Mouse (Mus musculus): ENCODE data around the gene Mapk8ip2.
"Not testable (repeated sequence)": the region's sequence is repeated elsewhere in the genome, so short reads cannot be mapped to it uniquely, and the experiment has no call there.

The Mapk8ip2 gene

DNA sequence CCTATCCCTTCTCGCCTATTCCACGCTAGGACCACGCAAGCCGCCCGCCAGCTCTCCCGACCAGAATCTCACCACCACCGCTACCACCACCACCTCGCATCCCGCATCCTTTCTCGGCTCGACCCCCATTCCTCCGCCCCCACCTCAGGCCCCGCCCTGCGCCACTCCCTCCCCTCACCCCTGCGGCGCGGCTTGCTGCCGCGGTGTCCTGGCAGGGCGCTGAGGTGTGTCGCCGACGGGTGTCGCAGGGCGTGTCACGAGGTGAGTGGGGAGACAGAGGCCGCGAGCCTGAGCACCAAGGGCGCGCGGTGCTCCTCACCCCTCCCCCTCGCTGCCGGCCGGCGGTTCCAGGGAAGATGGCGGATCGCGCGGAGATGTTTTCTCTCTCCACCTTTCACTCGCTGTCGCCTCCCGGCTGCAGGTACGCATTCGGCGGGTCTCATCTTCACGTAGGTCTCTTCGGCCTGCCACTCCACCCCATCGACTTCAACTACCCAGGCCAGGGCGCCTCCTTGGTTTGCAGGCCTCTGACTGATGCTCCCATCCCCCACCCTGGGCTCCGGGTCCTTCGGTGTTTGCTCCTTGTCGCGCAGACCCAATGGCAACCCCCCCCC, at the start of gene Mapk8ip2:
Mapk8ip2 (plus strand) TSS at position 49 of the 614 bp plus-strand sequence.
- no peak for DNase-seq (ENCODE audit: extremely low read depth, low read depth)

DNA sequence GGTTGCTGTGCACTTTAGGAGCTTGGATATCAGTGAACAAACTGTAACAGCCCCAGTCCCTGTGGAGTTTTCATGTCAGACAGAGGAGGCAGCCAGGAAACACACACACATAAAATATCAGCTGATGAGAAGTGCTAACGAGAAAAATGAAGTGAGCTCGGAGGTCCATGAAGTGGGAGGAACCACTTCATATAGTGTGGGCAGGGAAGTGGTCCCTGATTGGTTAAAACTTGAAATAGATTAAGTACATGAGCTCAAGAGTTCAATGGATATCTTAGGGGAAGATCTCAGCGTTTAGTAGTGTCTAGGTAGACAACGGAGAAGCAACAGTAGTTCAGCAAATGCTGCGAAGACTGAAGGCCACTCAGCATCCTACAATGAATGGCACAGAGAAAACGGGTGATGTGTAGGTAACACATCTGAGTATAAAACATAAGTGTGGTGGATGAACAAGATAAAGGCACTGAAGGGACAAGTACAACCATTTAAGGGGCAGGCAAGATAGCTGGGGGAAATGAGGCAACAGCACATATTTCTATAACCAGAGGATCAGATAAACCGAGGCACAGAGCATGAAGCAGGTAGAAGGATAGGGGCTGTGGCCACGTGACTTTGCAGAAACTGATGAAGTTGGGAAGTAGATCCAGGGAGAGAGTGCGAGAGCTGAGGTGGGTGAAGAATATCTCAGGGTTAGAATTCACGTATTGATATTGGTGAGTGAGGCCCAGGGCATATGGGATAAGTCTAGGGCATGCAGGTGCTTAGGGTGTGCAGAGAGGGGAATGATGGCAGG, 48.7 kb upstream of the Mapk8ip2 start:
- peak; percentile 36 for DNase-seq (ENCODE audit: extremely low read depth, low read depth)

DNA sequence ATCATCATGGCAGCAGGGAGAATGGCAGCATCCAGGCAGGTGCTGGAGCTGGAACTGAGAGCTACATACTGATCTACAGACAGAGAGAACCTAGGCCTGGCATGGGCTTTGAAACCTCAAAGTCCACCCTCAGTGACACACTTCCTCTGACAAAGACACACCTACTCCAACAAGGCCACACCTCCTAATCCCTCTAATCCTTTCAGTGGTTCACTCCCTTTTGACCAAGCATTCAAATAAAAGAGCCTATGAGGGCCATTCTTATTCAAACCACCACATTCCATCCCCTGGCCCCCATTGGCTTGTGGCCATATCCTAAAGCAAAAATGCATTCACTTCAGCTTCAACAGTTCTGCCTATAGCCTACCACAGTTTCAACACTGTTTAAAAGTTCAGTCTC, 47.0 kb upstream of the Mapk8ip2 start:
- DNase-seq (ENCODE audit: extremely low read depth, low read depth) = no peak

DNA sequence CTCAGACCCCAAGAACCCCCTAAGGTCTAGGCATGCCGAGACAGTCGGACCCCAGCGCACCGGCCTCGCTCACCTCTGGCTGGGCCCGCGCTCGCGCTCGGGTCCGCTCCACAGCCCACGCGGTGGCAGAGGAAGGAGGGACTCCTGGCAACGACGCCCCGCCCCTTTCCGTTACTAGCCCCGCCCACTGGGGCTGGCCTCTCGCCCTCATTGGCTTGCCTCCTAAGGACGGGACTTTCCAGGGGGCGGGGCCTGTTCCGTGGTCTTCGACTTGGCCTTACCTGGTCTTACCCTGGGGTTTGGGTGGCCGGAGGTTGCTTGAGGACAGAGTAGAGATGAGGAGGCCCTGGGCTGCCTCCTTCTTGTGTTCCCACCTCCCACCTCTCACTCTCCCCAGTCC, 43.6 kb upstream of the Mapk8ip2 start, which contains the start of gene Syce3:
Syce3 (minus strand) TSS at position 386 of the 400 bp plus-strand sequence.
- no peak for DNase-seq (ENCODE audit: extremely low read depth, low read depth)

DNA sequence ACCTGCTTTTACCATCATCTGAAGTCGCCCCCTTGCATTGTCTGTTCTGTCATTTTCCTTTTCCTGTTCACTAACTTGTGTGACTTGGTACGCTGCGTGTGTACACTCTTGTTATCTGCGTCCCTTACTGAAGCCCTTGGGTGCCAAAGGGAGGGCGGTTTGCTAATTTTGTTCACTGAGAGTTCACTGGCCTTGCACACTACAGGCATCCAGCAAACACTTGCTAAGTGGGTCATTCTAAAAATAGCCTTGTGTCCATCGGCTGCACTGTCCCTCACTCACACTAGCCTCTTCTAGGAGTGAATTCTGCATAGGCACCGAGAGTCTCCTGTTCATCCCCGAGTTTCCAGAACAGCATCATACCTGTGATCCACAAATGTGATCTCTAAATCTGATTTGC, 38.4 kb upstream of the Mapk8ip2 start:
- DNase-seq (ENCODE audit: extremely low read depth, low read depth) = no peak

DNA sequence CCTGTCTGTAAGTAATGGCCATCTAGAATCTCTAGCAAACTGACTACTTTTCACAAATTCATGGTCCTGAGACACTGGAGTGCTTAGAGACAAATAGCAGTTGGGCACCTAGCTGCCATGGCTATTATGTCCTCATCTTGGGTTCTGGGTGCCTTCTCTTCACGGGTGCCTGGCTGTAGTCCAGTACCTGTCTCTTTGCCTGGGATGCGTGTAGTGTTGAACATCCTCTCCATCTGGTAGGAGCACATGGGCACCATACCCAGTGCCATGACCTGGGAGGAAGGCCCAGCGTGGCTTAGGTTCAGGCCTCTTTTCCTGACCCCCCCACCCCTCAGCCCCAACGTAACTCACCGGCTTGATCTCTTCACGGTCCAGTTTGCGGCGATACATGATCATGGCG, 31.8 kb upstream of the Mapk8ip2 start:
- DNase-seq (ENCODE audit: extremely low read depth, low read depth) = no peak

DNA sequence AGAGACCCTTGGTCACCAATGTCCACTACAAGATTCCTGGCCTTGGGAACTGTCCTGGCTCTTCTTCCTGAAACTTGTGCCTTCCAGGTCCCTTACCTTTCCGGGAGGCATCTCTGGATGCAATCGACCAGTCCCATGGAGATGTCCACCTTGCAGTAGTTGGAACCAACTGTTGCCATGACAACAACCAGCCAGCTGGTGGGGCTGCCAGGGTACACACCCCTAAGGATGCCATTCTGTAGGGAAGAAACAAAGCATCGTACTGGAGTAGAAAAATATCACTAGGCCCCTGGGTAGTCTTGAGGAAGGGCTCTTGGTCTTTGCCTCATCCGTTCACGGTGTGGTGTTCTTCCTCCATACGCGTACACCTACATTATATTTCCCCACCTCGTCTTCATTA, 29.1 kb upstream of the Mapk8ip2 start:
- no peak for DNase-seq (ENCODE audit: extremely low read depth, low read depth)

DNA sequence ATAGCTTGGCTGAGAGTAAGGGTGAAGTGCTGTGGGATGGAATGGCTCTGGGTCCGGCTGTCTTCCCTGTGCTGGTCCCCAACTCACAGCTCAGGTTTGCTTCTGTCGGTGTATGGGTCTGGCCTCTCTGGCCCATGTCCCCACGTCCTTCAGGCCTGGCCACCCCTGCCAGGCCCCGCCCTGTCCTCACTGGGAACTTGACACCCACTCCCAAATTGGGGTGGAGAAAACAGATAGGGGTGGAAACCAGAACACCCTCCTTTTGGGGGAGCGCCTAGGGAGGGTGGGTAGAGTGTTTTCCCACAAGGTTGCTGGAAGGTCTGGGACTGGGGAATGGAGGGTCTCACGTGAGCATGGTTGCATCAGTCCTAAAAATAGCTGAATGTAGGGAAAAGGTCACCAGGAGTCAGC, 28.0 kb upstream of the Mapk8ip2 start, which contains the start of gene Cpt1b:
Cpt1b (minus strand) TSS at position 153 of the 411 bp plus-strand sequence.
- DNase-seq (ENCODE audit: extremely low read depth, low read depth) = no peak

DNA sequence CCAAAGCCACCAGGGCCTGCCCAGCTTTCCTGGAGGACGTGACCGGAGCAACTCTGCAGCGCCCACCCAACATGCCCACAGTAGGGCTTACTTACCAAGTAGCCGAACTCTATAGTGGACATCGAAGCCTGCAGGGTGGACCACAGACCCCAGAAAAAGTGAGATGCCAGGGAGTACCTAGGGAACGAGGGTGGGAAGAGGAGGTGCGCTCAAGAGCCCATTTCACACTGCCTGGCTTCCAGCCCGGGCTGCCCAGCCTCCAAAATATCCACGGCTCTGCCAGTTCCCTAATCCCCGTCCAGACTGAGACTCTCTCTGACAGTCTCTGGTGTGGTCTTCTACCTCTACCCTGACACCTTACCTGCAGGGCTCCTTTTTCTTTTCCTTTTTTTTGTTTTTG, 27.0 kb upstream of the Mapk8ip2 start:
- no peak for DNase-seq (ENCODE audit: extremely low read depth, low read depth)

DNA sequence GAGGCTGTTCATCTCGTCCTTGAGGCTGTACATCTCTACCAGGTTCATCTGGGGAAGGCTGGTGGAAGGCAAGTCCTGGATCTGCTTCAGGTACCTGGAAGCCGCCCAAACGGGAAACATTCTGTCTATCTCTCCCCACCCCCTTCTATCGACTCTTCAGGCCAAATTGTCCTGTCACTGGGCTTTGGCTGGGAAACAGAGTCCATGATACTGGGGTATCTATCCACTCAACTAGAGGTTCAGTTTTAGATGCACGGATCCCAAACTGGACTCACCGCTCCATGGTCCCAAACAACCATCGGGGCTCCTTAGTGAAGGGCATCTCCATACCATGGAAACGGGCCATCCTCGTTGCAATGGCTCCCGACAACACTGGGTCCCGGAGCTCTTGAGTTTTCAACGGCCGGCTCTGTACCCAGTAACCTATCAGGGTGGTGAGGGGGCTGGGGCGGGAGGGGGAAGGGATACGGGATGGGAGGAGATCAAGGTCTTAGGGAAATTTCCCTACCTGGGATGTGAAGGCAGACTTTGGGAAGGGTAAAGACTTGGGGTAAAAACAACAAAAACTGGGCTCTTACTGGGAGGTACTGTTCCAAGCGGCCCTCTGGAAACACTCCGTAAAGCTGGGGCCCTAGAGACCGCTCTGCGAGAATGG, 25.4 kb upstream of the Mapk8ip2 start:
- DNase-seq (ENCODE audit: extremely low read depth, low read depth) = no peak

DNA sequence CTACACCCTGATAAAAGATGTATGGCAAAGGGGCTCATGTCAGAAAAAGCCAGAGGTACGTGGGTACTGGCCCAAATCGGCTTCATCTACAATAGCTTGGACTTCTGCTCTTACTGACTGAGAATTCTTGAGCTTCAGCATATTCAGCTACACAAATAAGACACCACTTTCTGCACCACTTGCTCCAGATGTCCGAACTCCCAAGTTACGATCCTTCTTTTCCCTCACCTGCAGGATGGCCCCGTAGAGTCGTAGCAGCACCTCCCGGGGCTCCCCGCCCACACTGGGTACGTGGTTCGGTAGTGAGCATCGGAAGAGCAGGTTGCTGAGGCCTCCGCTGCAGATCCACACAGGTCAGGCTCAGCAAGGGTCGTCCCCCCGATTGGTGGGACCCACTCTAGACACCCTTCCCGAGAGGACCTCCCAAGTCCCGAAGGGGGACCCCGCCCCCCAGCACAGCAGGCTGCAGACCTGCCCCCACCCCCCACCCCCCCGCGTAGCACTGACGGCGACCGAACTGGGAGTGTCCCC, 24.8 kb upstream of the Mapk8ip2 start:
- no peak for DNase-seq (ENCODE audit: extremely low read depth, low read depth)

DNA sequence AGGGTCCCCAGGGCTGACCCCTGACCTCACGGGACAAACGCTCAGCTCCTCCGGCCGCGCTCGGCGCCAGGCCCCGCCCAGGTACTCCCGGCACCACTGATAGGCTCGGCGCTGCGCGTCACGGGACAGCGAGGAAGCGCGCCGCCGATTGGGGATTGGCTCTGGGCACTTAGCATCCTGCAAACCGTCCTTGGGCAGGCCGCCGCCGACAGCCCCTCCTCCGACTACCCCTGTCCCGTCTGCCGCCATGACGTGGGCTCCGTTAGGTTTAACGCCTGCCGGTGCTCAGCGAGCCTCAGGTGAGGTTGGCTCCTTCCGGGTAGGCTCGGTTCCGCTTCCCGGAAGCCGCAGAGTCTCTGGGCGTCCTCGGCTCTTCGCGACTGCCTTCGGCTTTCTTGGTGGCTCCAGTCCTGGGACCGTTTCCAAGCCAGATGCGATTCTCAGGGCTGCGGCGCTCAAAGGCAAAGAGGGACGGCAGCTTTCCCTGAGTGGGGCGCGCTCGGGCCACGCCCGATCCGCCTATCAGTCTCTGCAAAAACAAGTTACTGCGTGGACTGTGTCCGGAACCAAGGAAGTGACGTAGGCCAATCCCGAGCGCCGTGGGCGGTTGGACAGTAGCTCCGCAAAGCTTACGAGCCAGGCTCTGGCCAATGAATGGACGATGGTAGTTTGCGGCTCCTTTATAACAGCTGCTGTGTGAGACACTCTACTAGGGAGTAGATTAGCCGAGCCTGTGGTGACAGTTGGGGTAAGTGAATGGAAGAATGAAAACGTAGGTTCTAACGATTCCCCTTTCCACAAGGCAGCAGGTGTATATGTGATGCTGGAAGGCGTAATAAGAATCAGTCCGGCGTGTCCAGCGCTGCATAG, 24.1 kb upstream of the Mapk8ip2 start, which contains the start of the genes C730034F03Rik, Gm44502 and Chkb:
C730034F03Rik (plus strand) TSS at position 238 of the 870 bp plus-strand sequence.
Gm44502 (minus strand) TSS at position 345 of the 870 bp plus-strand sequence.
Chkb (minus strand) TSS at position 557 of the 870 bp plus-strand sequence.
- peak; percentile 94 for DNase-seq (ENCODE audit: extremely low read depth, low read depth)

DNA sequence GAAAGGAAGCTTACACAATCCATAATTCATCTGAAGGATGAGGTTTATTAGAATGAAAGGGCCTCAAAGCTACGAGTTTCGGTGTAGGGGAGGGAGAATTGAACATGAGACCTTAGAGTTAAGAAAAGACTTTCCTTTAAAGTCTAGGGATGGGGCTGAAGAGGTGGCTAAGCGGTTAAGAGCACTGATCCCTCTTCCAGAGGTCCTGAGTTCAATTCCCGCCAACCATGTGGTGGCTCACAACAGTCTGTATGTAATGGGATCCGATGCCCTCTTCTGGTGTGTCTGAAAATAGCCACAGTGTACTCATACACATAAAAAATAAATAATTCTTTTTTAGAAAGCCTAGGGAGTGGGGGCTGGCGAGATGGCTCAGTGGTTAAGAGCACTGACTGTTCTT, 23.4 kb upstream of the Mapk8ip2 start:
- DNase-seq (ENCODE audit: extremely low read depth, low read depth) = peak; percentile 42

DNA sequence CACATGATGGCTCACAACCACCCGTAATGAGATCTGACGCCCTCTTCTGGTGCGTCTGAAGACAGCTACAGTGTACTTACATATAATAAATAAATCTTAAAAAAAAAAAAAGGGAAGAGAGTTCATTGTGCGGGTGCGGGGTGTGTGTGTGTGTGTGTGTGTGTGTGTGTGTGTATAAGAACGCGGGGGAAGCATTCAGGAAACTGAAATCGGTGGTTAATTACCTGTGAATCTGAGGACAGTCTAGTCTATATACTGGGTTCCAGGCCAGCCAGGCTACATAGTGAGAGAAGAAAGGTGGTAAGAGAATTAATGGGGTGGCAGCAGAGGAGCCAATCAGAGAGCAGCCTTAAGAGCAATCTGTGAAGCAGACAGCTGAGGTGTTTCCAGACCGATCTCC, 22.9 kb upstream of the Mapk8ip2 start:
- DNase-seq (ENCODE audit: extremely low read depth, low read depth) = not testable (repeated sequence)

DNA sequence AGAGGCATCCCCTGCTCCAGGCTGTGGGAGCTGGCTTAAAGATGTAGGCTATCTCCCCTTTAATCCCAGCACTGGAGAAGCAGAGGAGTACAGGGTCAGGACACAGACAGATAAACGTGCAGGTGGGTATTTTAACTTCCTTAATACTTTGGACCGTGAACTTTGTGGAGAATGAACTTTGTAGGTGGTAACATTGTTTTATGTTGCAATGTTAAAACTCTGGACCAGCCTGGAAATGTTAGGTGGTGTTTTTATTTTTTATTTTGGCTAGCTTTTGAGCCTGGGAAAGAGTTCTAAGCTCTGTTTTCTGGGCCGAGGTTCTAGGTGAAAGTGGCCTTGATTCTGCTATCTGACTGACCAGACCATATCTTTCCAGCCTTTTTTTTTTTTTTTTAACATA, 22.4 kb upstream of the Mapk8ip2 start:
- no peak for DNase-seq (ENCODE audit: extremely low read depth, low read depth)

DNA sequence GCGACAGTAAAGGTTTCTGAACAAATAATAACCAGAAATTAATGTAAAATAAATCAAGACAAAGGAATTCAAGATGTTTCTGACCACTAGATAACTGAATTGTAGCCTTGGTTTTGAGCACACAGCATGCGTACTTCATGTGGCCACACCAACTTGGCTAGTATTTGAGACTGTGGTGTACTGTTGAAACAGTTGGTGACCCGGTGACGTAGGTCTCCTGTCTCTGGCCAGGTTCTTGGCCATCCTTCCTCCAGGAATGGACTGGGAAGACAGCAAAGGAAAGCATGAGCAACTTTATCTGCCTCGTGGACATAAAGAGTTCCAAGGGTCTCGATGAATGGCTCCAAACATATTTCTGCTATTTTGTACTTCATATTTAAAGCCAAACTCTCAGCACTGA, 21.9 kb upstream of the Mapk8ip2 start:
- no peak for DNase-seq (ENCODE audit: extremely low read depth, low read depth)

DNA sequence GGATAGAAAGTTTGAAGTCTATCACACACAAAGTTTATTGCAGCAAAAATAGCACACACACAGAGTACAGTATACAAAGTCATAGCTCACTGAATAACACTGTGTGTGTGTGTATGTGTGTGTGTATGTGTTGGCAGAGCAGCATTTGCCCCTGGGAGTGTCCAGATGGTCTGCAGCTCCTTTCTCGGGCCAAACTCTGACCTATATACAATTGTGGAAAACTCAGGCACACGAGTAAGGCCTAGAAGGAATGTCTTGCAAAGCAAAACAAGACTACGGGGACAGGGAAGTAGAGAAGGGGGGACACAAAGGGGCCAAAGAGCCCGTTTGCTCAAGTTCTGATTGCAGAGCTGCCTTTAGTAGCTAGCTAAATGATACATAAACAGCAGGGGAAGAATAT, 20.8 kb upstream of the Mapk8ip2 start:
- no peak for DNase-seq (ENCODE audit: extremely low read depth, low read depth)

DNA sequence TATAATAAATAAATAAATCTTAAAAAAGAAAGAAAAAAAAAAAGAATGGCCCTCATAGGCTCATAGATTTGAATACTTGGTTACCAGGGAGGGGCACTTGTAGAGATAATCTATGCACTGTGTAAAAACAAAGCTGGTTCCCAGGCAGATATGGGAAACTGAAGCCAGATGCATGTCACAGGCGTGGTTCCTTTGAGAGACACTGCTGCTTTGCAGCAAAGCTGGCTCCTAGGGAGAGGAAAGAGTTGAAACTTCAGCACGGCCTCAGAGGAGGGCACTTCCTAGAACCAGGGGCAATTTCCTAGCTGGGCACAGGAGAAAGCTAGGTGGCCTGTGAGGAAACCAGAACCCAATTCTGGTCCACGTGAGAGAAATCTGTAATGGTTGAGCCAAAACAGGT, 19.6 kb upstream of the Mapk8ip2 start:
- DNase-seq (ENCODE audit: extremely low read depth, low read depth) = no peak

DNA sequence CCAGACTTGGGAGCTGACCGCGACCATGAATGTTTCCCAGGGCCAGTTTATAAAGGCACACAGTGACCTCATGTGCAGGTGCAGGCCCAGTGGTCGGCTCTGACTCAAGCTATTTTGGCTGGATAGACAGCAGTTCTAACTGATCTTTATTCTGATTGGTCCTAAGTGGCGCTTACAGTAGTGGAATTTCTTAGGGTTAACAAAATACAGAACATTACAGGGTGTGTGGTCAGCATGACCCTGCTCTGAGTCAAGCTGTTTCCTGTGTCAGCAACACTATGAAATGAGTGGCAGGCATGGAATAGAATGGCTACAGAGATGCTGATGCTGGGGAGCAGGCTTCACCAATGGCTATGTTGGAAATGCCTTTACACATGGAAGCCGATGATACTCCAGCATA, 17.8 kb upstream of the Mapk8ip2 start:
- no peak for DNase-seq (ENCODE audit: extremely low read depth, low read depth)

DNA sequence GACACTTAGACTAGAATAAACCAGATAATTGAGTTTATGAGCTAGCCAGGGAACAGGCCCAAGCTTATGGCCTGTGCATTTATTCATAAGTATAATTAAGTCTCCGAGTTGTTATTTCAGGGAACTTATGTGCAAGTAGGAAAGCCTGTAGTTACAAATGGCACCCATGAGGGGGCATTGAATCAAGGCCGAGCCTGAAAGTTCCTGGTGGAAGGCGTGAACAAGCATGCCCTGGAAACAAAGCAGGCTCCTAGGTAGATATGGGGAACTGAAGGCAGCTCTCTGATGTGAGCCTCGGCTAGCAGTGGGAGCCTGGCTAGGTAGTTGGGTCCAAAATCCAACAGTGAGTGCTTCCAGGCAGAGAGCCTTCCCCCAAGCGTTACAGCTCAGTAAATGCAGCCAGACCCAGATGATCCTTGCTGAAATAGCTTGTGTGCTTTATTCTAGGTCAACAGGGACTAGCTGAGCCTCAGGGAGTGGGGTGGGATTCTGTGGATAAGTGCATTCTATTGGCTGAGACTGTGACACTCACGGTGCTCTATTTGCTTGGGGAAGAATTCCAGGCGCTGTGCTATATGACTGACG, 11.1 kb upstream of the Mapk8ip2 start:
- no peak for DNase-seq (ENCODE audit: extremely low read depth, low read depth)

All from MEL-GATA-1-ER (cell line).